Mouse (Mus musculus) hematopoietic stem cell, adult 5-6 weeks (primary cell): ENCODE measurements at regions not wholly inside any gene's neighbourhood (a gene's known extent, or its start where the extent isn't known, plus 50 kb on each side); places are given as distances from the start of the nearest gene placed in this dataset.

ENCODE experiments used
- ATAC-seq, 2 experiments: fragments of 125-278 bp in 1 of 2; replicated peaks in 1 of 2; 2 replicates each; pipeline ENCODE4 v1.8.0; 2016 to 2017; ENCODE audit warnings: inconsistent platforms in 2 of 2, mild to moderate bottlenecking in 2 of 2, moderate number of reproducible peaks in 2 of 2, low read depth in 1 of 2, moderate TSS enrichment in 1 of 2; ENCODE audit not compliant: low FRiP score in 2 of 2, poor library complexity in 2 of 2, severe bottlenecking in 2 of 2, insufficient read depth in 1 of 2, low TSS enrichment in 1 of 2

- ATAC-seq, result no peak
These were observed 114.5 kb downstream of the Dhx35 start for GRCm38 (mm10) chr2:158909086-158909485.

GRCm38 (mm10) chr2:158910325-158910724 lies 115.7 kb downstream of the Dhx35 start:
- no peak for ATAC-seq

- no peak for ATAC-seq
These were observed 116.6 kb downstream of the Dhx35 start for GRCm38 (mm10) chr2:158911191-158911590.

GRCm38 (mm10) chr2:158912631-158913258 lies 118.1 kb downstream of the Dhx35 start:
- peak; percentile 37 to 58; a peak in 2 of 4 replicates for ATAC-seq

- no peak for ATAC-seq
These were observed 122.8 kb downstream of the Dhx35 start for GRCm38 (mm10) chr2:158917398-158917797.

- no peak for ATAC-seq
These were observed 123.7 kb downstream of the Dhx35 start for GRCm38 (mm10) chr2:158918312-158918711.

GRCm38 (mm10) chr2:158921342-158922255 lies 127.0 kb downstream of the Dhx35 start:
- no peak for ATAC-seq

- ATAC-seq, result no peak
These were observed 128.2 kb downstream of the Dhx35 start for GRCm38 (mm10) chr2:158922766-158923165.

GRCm38 (mm10) chr2:158929507-158929906 lies 134.9 kb downstream of the Dhx35 start:
- no peak for ATAC-seq

GRCm38 (mm10) chr2:158937948-158938565 lies 143.4 kb downstream of the Dhx35 start:
- no peak for ATAC-seq

GRCm38 (mm10) chr2:158949418-158949817 lies 154.8 kb downstream of the Dhx35 start:
- no peak for ATAC-seq

GRCm38 (mm10) chr2:158951061-158951460 lies 156.5 kb downstream of the Dhx35 start:
- ATAC-seq, result no peak

GRCm38 (mm10) chr2:158956888-158957287 lies 162.3 kb downstream of the Dhx35 start:
- no peak for ATAC-seq

- ATAC-seq, result no peak
These were observed 170.5 kb downstream of the Dhx35 start for GRCm38 (mm10) chr2:158965003-158965665.

- ATAC-seq, result no peak
These were observed 177.6 kb downstream of the Dhx35 start for GRCm38 (mm10) chr2:158972178-158972577.

- no peak for ATAC-seq
These were observed 191.0 kb downstream of the Dhx35 start for GRCm38 (mm10) chr2:158985529-158986148.

GRCm38 (mm10) chr2:159002481-159003186 lies 208.0 kb downstream of the Dhx35 start:
- no peak for ATAC-seq
